Mouse (Mus musculus) left cerebral cortex, adult 18-20 months (tissue): ENCODE measurements around the gene Mgme1. TPM values are rescaled to one million over a fixed set of nuclear protein-coding genes. Genes with fewer than 3 reads are reported as not detected.
A peak's percentile ranks its signal among the peaks of the same experiment; 100 is the strongest.

Source experiments
- DNase-seq, 2 experiments: peaks; one replicate each; pipeline ENCODE4 v3.0.0; 2021 to 2022; ENCODE audit warnings: low spot score in 2 of 2, mixed read lengths in 1 of 2
- total RNA-seq, 2 experiments: library from RNA; stranded (reverse); gene quantifications; 2 replicates each; pipeline ENCODE4 v1.2.3; 2021

The Mgme1 gene
- total RNA-seq, 2 experiments from 2014 or later, result 5.7 to 6.8 TPM

- no peak for DNase-seq
Measured at GRCm38 (mm10) chr2:144301101-144301500, 30.6 kb downstream of the Mgme1 start.

GRCm38 (mm10) chr2:144305721-144306294 is 35.3 kb downstream of the Mgme1 start:
- no peak for DNase-seq

- DNase-seq, result no peak
Measured at GRCm38 (mm10) chr2:144308561-144308960, 38.1 kb downstream of the Mgme1 start.

- no peak for DNase-seq
Measured at GRCm38 (mm10) chr2:144310273-144310672, 39.8 kb downstream of the Mgme1 start.

GRCm38 (mm10) chr2:144311372-144311771 is 40.9 kb downstream of the Mgme1 start:
- DNase-seq, result no peak

- DNase-seq, result no peak
Measured at GRCm38 (mm10) chr2:144324218-144324617, 53.8 kb downstream of the Mgme1 start.

GRCm38 (mm10) chr2:144329451-144329850 is 59.0 kb downstream of the Mgme1 start:
- DNase-seq, result no peak

GRCm38 (mm10) chr2:144329937-144330336 is 59.5 kb downstream of the Mgme1 start:
- no peak for DNase-seq

GRCm38 (mm10) chr2:144330352-144330959 is 60.0 kb downstream of the Mgme1 start:
- peak in 1 of 2 experiments; percentile 32 for DNase-seq

Other genes with a start within 250 kb of the Mgme1 start
- not detected for gene Banf2, start 237.6 kb upstream of the Mgme1 start, total RNA-seq
- gene Snx5, start 243 bp downstream of the Mgme1 start, total RNA-seq, result 10 to 100 TPM; 75.9 to 77.8 TPM
- gene Ovol2, start 61.5 kb downstream of the Mgme1 start, total RNA-seq, result 10 to 100 TPM in 1 of 2 experiments, 1 to 10 TPM in 1; 9.8 to 11.1 TPM
- 10 to 100 TPM; 38.0 to 39.6 TPM for gene Kat14, start 98.3 kb downstream of the Mgme1 start, total RNA-seq
- gene Pet117, start 98.3 kb downstream of the Mgme1 start, total RNA-seq, result 10 to 100 TPM in 1 of 2 experiments, 1 to 10 TPM in 1; 3.2 to 11.0 TPM